Mouse (Mus musculus) bone marrow macrophage, adult 2 months (primary cell): ENCODE measurements around the gene Rras2.

Source experiments
- CTCF ChIP-seq: IDR thresholded peaks from 2 replicates; pipeline ENCODE4 v1.5.1; 2012; ENCODE audit warnings: low read depth, mild to moderate bottlenecking, low read length, moderate library complexity
- POLR2A ChIP-seq: IDR thresholded peaks from 2 replicates; pipeline ENCODE4 v1.6.1; 2012; ENCODE audit warnings: mild to moderate bottlenecking, low read depth, low read length, borderline replicate concordance

GRCm38 (mm10) chr7:114058927-114059441 is 58.6 kb downstream of the Rras2 start:
- TF ChIP-seq CTCF (no peak), POLR2A (no peak)
